ENCODE assay signal across 11 mouse cellular contexts in genomic region chrX:48108394-48109315, GRCm38 (mm10). TPM values are rescaled to one million over a fixed set of nuclear protein-coding genes. Genes with fewer than 3 reads are reported as not detected.
DNase-seq lines count a peak whose midpoint lies in the region; ATAC-seq and TF ChIP-seq lines count a peak whose summit lies in the region.
"Had no signal": no experiment of that assay in that cellular context is flagged by ENCODE, and none has a peak within 500 bp of the region (broad histone marks: within the 10 kb centered on the region; RNA-seq: fewer than 3 reads in every experiment).

Gene Xpnpep2, plus strand, starts transcription at chrX:48108725.

- peak within 1 kb of the TSS; percentile 59 for H3K27ac ChIP-seq in lung, embryonic 16.5 days (ENCODE audit: low read length)
- H3K27ac ChIP-seq in embryonic fibroblast, embryonic 13.5 days (ENCODE audit: insufficient read depth, low read length): peak within 1 kb of the TSS; percentile 54; the same call in 1 of the 2 replicates
- H3K27ac ChIP-seq in stomach, embryonic 16.5 days (ENCODE audit: low read length): peak within 1 kb of the TSS; percentile 42; the same call in 1 of the 2 replicates
- H3K27ac ChIP-seq: neural tube, embryonic 13.5 days had no signal

- peaks cover 6% of the 10 kb centered on the region; the same call in 1 of the 2 replicates for H3K4me1 ChIP-seq in lung, embryonic 16.5 days (replicated peaks; ENCODE audit: control insufficient read depth, insufficient read depth, low read length)
- H3K4me1 ChIP-seq in lung, adult 2 months (ENCODE audit: control insufficient read depth, insufficient read depth, low read length): no peaks in the 10 kb centered on the region; the same call in 1 of the 2 replicates
- peaks cover 5% of the 10 kb centered on the region; the same call in 1 of the 2 replicates for H3K4me1 ChIP-seq in embryonic fibroblast, embryonic 13.5 days (ENCODE audit: control insufficient read depth, insufficient read depth, low read length)
- H3K4me1 ChIP-seq in stomach, embryonic 16.5 days (ENCODE audit: control insufficient read depth, insufficient read depth, low read length): 0 out of 2 replicates have a peak, but pooled peaks cover 7% of the 10 kb centered on the region
- H3K4me1 ChIP-seq: neural tube, embryonic 13.5 days had no signal

- no peak within 1 kb of the TSS for H3K4me3 ChIP-seq in lung, embryonic 16.5 days (ENCODE audit: low read length)
- no peak within 1 kb of the TSS for H3K4me3 ChIP-seq in lung, adult 2 months (replicated peaks; ENCODE audit: extremely low read depth, low read depth, low read length)
- H3K4me3 ChIP-seq in embryonic fibroblast, embryonic 13.5 days (ENCODE audit: insufficient read depth, low read length): no peak within 1 kb of the TSS
- no peak within 1 kb of the TSS for H3K4me3 ChIP-seq in stomach, embryonic 16.5 days (replicated peaks; ENCODE audit: low read length)
- H3K4me3 ChIP-seq: neural tube, embryonic 13.5 days had no signal

- peak; percentile 84 for ATAC-seq in lung, embryonic 16.5 days (ENCODE audit: low read depth)
- ATAC-seq in stomach, embryonic 16.5 days (ENCODE audit: insufficient read depth, low FRiP score): peak; percentile 71; the same call in 1 of the 2 replicates
- ATAC-seq in megakaryocyte, adult 5-6 weeks (ENCODE audit: poor library complexity, severe bottlenecking): no peak
- ATAC-seq in erythroblast, adult 5-6 weeks (replicated peaks; ENCODE audit: low FRiP score, poor library complexity, severe bottlenecking): no peak

- no peaks in the 10 kb centered on the region for H3K9me3 ChIP-seq in lung, embryonic 16.5 days (ENCODE audit: control insufficient read depth, low read length)
- no peaks in the 10 kb centered on the region for H3K9me3 ChIP-seq in stomach, embryonic 16.5 days (replicated peaks; ENCODE audit: control insufficient read depth, low read length)
- H3K9me3 ChIP-seq: neural tube, embryonic 13.5 days had no signal

- H3K36me3 ChIP-seq in lung, embryonic 16.5 days (ENCODE audit: control insufficient read depth, insufficient read depth, low read length): no peaks in the 10 kb centered on the region
- H3K36me3 ChIP-seq in stomach, embryonic 16.5 days (ENCODE audit: control insufficient read depth, insufficient read depth, low read length): no peaks in the 10 kb centered on the region
- H3K36me3 ChIP-seq: neural tube, embryonic 13.5 days had no signal

- no peak for DNase-seq in lung, adult 2 months
- DNase-seq in kidney, postnatal 14 days: peak; percentile 44
- no peak for DNase-seq in spleen, postnatal 36 days (ENCODE audit: low spot score in 2 of 2)

- 36% methylated on average over 6 of the region's 6 CpGs for WGBS in lung, embryonic 16.5 days
- WGBS in lung, adult 2 months: 41% methylated on average over 6 of the region's 6 CpGs
- WGBS in stomach, embryonic 16.5 days: 37% methylated on average over 6 of the region's 6 CpGs

- no peak within 1 kb of the TSS for H3K9ac ChIP-seq in lung, embryonic 16.5 days (ENCODE audit: low read length)
- H3K9ac ChIP-seq in stomach, embryonic 16.5 days (ENCODE audit: low read length): no peak within 1 kb of the TSS
- H3K9ac ChIP-seq: neural tube, embryonic 13.5 days had no signal

- TF ChIP-seq CTCF in lung, adult 2 months (IDR thresholded peaks at IDR 0.05; ENCODE audit: insufficient read depth, low read length): no peak
- TF ChIP-seq CTCF in embryonic fibroblast, embryonic 13.5 days (IDR thresholded peaks at IDR 0.05; ENCODE audit: borderline replicate concordance, insufficient read depth, low read length): no peak

- no peaks in the 10 kb centered on the region for H3K27me3 ChIP-seq in lung, embryonic 16.5 days (ENCODE audit: control insufficient read depth, insufficient read depth, low read depth, low read length)
- no peaks in the 10 kb centered on the region for H3K27me3 ChIP-seq in stomach, embryonic 16.5 days (ENCODE audit: control insufficient read depth, insufficient read depth, low read length)
- H3K27me3 ChIP-seq: neural tube, embryonic 13.5 days had no signal

- H3K4me2 ChIP-seq in lung, embryonic 16.5 days (ENCODE audit: low read depth, low read length): no peak within 1 kb of the TSS
- H3K4me2 ChIP-seq in stomach, embryonic 16.5 days (ENCODE audit: low read depth, low read length): no peak within 1 kb of the TSS
- H3K4me2 ChIP-seq: neural tube, embryonic 13.5 days had no signal

- TF ChIP-seq POLR2A in lung, adult 2 months (IDR thresholded peaks at IDR 0.05; ENCODE audit: borderline replicate concordance, extremely low read depth, low read depth, low read length): no peak
- no peak for TF ChIP-seq POLR2A in embryonic fibroblast, embryonic 13.5 days (IDR thresholded peaks at IDR 0.05; ENCODE audit: low read depth, low read length)

RNA-seq across cellular contexts. Expression of gene Xpnpep2, which starts in this region (rescaled TPM):
- polyA plus RNA-seq in lung, embryonic 16.5 days (2015; fragmentation: Nextera tagmentation; extraction: Ambion mirVana): 1.1 and 1.5 TPM in 2 replicates
- polyA plus RNA-seq in lung, adult 2 months (2012; rRNA removed): 3.5 and 9.1 TPM in 2 replicates
- polyA plus RNA-seq in embryonic fibroblast, embryonic 13.5 days (2011; ENCODE audit: insufficient read length, low read depth, missing spikeins): 1.5 and 1.6 TPM in 2 replicates
- polyA plus RNA-seq in stomach, embryonic 16.5 days (2015; fragmentation: Nextera tagmentation; extraction: Ambion mirVana): 1.3 and 1.4 TPM in 2 replicates
- not detected in 2 replicates for total RNA-seq in megakaryocyte, adult 5-6 weeks (2015)
- total RNA-seq in megakaryocyte, adult 5-6 weeks (2017): not detected in 2 replicates
- not detected in 2 replicates for total RNA-seq in erythroblast, adult 5-6 weeks (2015; ENCODE audit: low replicate concordance)
- total RNA-seq in erythroblast, adult 5-6 weeks (2017; ENCODE audit: low replicate concordance): 0.56 TPM in 1 of 2 replicates, not detected in the other
- total RNA-seq: common myeloid progenitor, adult 5-6 weeks had no signal
- polyA plus RNA-seq: liver, embryonic 16.5 days had no signal

Comparison
In these comparisons a context has a peak if more than half of its experiments do, and no peak if none do; other contexts are left out.
1. ATAC-seq: peak in lung, embryonic 16.5 days (single experiment) and stomach, embryonic 16.5 days (single experiment); none in megakaryocyte, adult 5-6 weeks (single experiment) and erythroblast, adult 5-6 weeks (single experiment).
2. Peak in every context shown above with its lines, with median percentiles within 50 percentile points of each other: H3K27ac ChIP-seq.